Mouse (Mus musculus) hindlimb bud, embryonic 11.5 days (tissue): Measurements from ENCODE around the gene Rps8.

Source experiments
- DNase-seq: peaks from one replicate; pipeline ENCODE4 v3.0.0-alpha.2; 2012; ENCODE audit warnings: low read depth, low spot score; ENCODE audit errors: extremely low spot score

Gene Rps8

GRCm38 (mm10) chr4:117149291-117150211 lies 6.5 kb downstream of the Rps8 start:
- DNase-seq, result no peak

GRCm38 (mm10) chr4:117148815-117149214 lies 7.2 kb downstream of the Rps8 start:
- DNase-seq, result no peak

GRCm38 (mm10) chr4:117148047-117148713 lies 7.9 kb downstream of the Rps8 start:
- no peak for DNase-seq

- DNase-seq, result peak; percentile 88
These were observed 9.9 kb downstream of the Rps8 start for GRCm38 (mm10) chr4:117146176-117146575.

GRCm38 (mm10) chr4:117145248-117145647 lies 10.8 kb downstream of the Rps8 start:
- DNase-seq, result no peak

GRCm38 (mm10) chr4:117143023-117143422 lies 13.0 kb downstream of the Rps8 start:
- no peak for DNase-seq

- DNase-seq, result no peak
These were observed 15.4 kb downstream of the Rps8 start for GRCm38 (mm10) chr4:117140613-117141012.

GRCm38 (mm10) chr4:117139217-117139612 lies 16.8 kb downstream of the Rps8 start:
- DNase-seq, result no peak

GRCm38 (mm10) chr4:117138295-117139216 lies 17.5 kb downstream of the Rps8 start:
- no peak for DNase-seq

- DNase-seq, result no peak
These were observed 20.0 kb downstream of the Rps8 start for GRCm38 (mm10) chr4:117136034-117136433.

- no peak for DNase-seq
These were observed 21.4 kb downstream of the Rps8 start for GRCm38 (mm10) chr4:117134601-117134995.

- DNase-seq, result peak; percentile 94
These were observed 22.0 kb downstream of the Rps8 start, which contains the start of gene Plk3 for GRCm38 (mm10) chr4:117133817-117134600. Plk3 (minus strand) TSS chr4:117133963.

GRCm38 (mm10) chr4:117133366-117133796 lies 22.7 kb downstream of the Rps8 start:
- DNase-seq, result no peak

- DNase-seq, result no peak
These were observed 23.3 kb downstream of the Rps8 start for GRCm38 (mm10) chr4:117132794-117133143.

GRCm38 (mm10) chr4:117131890-117132793 lies 23.9 kb downstream of the Rps8 start:
- no peak for DNase-seq

- DNase-seq, result no peak
These were observed 24.8 kb downstream of the Rps8 start for GRCm38 (mm10) chr4:117131198-117131597.

GRCm38 (mm10) chr4:117130790-117131189 lies 25.3 kb downstream of the Rps8 start:
- no peak for DNase-seq

- DNase-seq, result no peak
These were observed 27.9 kb downstream of the Rps8 start for GRCm38 (mm10) chr4:117127991-117128686.
